Mouse (Mus musculus) myocyte (in vitro differentiated cells): ENCODE measurements at regions not wholly inside any gene's neighbourhood (a gene's known extent, or its start where the extent isn't known, plus 50 kb on each side); places are given as distances from the start of the nearest gene placed in this dataset.

Experiments
- H3K27me3 ChIP-seq: one replicate; pipeline ENCODE4 v1.6.1; 2011; ENCODE audit not compliant: control insufficient read depth, insufficient read depth, insufficient read length
- H3K36me3 ChIP-seq: one replicate; pipeline ENCODE4 v1.6.1; 2011; ENCODE audit not compliant: control insufficient read depth, insufficient read depth
- H3K4me2 ChIP-seq: one replicate; pipeline ENCODE4 v1.6.1; 2011; ENCODE audit warnings: low read depth, control low read depth
- H3K4me3 ChIP-seq: one replicate; pipeline ENCODE4 v1.5.1; 2011; ENCODE audit warnings: mild to moderate bottlenecking, control low read depth, moderate library complexity
- H3K79me2 ChIP-seq: one replicate; pipeline ENCODE4 v1.6.1; 2011; ENCODE audit not compliant: control insufficient read depth, insufficient read depth
- H3ac ChIP-seq: one replicate; pipeline ENCODE4 v1.6.1; 2011; ENCODE audit not compliant: control insufficient read depth, insufficient read length
- CEBPB ChIP-seq: IDR thresholded peaks from 2 replicates; pipeline ENCODE4 v1.6.1; 2011; ENCODE audit warnings: mild to moderate bottlenecking, moderate library complexity; ENCODE audit not compliant: poor library complexity, insufficient read depth, severe bottlenecking
- E2F4 ChIP-seq: IDR thresholded peaks from one replicate; pipeline ENCODE4 v1.6.1; 2011; ENCODE audit warnings: mild to moderate bottlenecking, control low read depth, moderate library complexity; ENCODE audit not compliant: insufficient read depth
- MAX ChIP-seq: IDR thresholded peaks from one replicate; pipeline ENCODE4 v1.6.1; 2011; ENCODE audit warnings: low read depth, mild to moderate bottlenecking, control low read depth
- MYOD1 ChIP-seq, 3 experiments: IDR thresholded peaks; one replicate each; pipeline ENCODE4 v1.6.1; 2011; ENCODE audit warnings: control low read depth in 2 of 3, low read depth in 2 of 3, mild to moderate bottlenecking in 2 of 3, moderate library complexity in 1 of 3; ENCODE audit not compliant: insufficient read length in 2 of 3, control insufficient read depth in 1 of 3
- MYOG ChIP-seq, 3 experiments: IDR thresholded peaks; one replicate each; pipeline ENCODE4 v1.6.1; 2011; ENCODE audit warnings: control low read depth in 2 of 3, low read depth in 2 of 3, mild to moderate bottlenecking in 2 of 3; ENCODE audit not compliant: insufficient read length in 2 of 3, control insufficient read depth in 1 of 3, insufficient read depth in 1 of 3
- POLR2A ChIP-seq: IDR thresholded peaks from one replicate; pipeline ENCODE4 v1.6.1; 2011; ENCODE audit warnings: low read depth, mild to moderate bottlenecking, control low read depth, moderate library complexity; ENCODE audit not compliant: insufficient read length
- POLR2AphosphoS2 ChIP-seq: IDR thresholded peaks from one replicate; pipeline ENCODE4 v1.6.1; 2011; ENCODE audit warnings: low read depth, control low read depth; ENCODE audit not compliant: insufficient read length
- REST ChIP-seq: IDR thresholded peaks from one replicate; pipeline ENCODE4 v1.6.1; 2011; ENCODE audit warnings: mild to moderate bottlenecking, control low read depth, moderate library complexity; ENCODE audit not compliant: insufficient read depth, insufficient read length
- SRF ChIP-seq: IDR thresholded peaks from one replicate; pipeline ENCODE4 v1.6.1; 2011; ENCODE audit warnings: low read depth; ENCODE audit not compliant: control insufficient read depth, insufficient read length
- TCF12 ChIP-seq: IDR thresholded peaks from one replicate; pipeline ENCODE4 v1.6.1; 2011; ENCODE audit warnings: mild to moderate bottlenecking, control low read depth; ENCODE audit not compliant: poor library complexity, insufficient read depth, severe bottlenecking
- TCF3 ChIP-seq: IDR thresholded peaks from one replicate; pipeline ENCODE4 v1.6.1; 2011; ENCODE audit warnings: low read depth, control low read depth; ENCODE audit not compliant: insufficient read length
- USF1 ChIP-seq: IDR thresholded peaks from one replicate; pipeline ENCODE4 v1.6.1; 2011; ENCODE audit warnings: low read depth, mild to moderate bottlenecking, control low read depth, moderate library complexity

DNA sequence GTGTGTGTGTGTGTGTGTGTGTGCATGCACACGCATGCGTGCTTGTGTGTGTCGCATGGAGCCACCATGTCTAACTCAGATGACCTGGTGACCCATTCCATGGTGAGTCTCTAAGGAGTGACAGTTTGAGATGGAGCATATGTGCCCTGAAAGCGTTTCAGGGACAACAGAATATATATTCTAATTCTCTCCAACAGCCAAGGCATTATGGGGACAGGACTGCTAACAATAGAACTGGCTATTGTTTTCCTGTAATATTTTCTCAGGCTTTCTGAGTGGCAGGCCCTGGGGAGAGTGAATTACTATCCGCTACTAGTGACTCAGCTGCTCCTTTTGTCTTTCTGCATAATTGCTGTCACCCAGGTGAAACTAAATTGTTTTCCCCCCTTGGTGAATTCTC is 898.7 kb upstream of the Lcorl start:
- H3K79me2 ChIP-seq, result no peaks in the 10 kb centered on the region
- no peak overlapping the region for H3K4me2 ChIP-seq
- no peaks in the 10 kb centered on the region for H3K36me3 ChIP-seq
- TF ChIP-seq MYOG (IDR thresholded peaks at IDR 0.05; ENCODE audit: control insufficient read depth in 1 of 3, insufficient read depth in 1 of 3, insufficient read length in 2 of 3, low read depth in 2 of 3), result no peak
- no peak for TF ChIP-seq MYOD1 (IDR thresholded peaks at IDR 0.05; ENCODE audit: control insufficient read depth in 1 of 3, insufficient read length in 2 of 3, low read depth in 2 of 3)
- TF ChIP-seq CEBPB, result no peak
- no peak for TF ChIP-seq TCF3
- TF ChIP-seq TCF12, result no peak
- no peak for TF ChIP-seq SRF
- no peak for TF ChIP-seq MAX
- no peak for TF ChIP-seq POLR2A
- no peak for TF ChIP-seq E2F4
- no peak for TF ChIP-seq REST
- H3K4me3 ChIP-seq, result no peak overlapping the region
- no peak overlapping the region for H3ac ChIP-seq
- no peaks in the 10 kb centered on the region for H3K27me3 ChIP-seq

DNA sequence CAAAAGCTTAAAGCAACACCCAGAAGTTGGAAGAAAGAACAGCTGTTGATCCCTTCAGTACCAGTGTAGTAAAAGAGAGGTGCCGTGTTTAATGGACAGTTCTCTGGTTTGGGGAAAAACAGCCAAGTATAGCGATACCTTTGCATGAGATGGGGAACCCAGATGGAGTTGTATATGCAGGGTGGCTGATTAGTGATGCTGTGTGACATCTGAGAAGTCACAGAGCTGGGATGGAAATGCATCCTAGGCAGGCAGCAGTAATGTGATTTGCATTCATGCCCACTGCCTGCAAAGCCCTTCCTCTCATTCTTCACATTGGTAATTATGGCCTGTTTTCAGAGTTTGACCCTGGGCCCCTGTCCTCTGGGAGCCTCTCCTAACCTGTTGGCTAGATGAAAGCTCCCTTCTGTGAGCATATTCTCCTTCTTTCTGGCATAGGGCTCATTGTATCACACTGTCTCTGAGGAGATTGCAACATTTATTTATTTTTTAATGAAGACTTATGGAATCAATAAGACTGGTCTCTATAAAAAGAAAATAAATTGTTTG is 882.7 kb upstream of the Lcorl start:
- H3K4me2 ChIP-seq, result no peak overlapping the region
- H3K36me3 ChIP-seq, result no peaks in the 10 kb centered on the region
- H3ac ChIP-seq, result no peak overlapping the region
- no peaks in the 10 kb centered on the region for H3K79me2 ChIP-seq
- no peaks in the 10 kb centered on the region for H3K27me3 ChIP-seq
- TF ChIP-seq POLR2AphosphoS2, result no peak
- TF ChIP-seq TCF12, result no peak
- no peak for TF ChIP-seq MYOD1 (IDR thresholded peaks at IDR 0.05; ENCODE audit: control insufficient read depth in 1 of 3, insufficient read length in 2 of 3, low read depth in 2 of 3)
- TF ChIP-seq USF1, result no peak
- TF ChIP-seq E2F4, result no peak
- no peak for TF ChIP-seq MYOG (IDR thresholded peaks at IDR 0.05; ENCODE audit: control insufficient read depth in 1 of 3, insufficient read depth in 1 of 3, insufficient read length in 2 of 3, low read depth in 2 of 3)
- no peak for TF ChIP-seq SRF
- no peak for TF ChIP-seq MAX
- no peak for TF ChIP-seq POLR2A
- no peak for TF ChIP-seq CEBPB
- H3K4me3 ChIP-seq, result no peak overlapping the region

DNA sequence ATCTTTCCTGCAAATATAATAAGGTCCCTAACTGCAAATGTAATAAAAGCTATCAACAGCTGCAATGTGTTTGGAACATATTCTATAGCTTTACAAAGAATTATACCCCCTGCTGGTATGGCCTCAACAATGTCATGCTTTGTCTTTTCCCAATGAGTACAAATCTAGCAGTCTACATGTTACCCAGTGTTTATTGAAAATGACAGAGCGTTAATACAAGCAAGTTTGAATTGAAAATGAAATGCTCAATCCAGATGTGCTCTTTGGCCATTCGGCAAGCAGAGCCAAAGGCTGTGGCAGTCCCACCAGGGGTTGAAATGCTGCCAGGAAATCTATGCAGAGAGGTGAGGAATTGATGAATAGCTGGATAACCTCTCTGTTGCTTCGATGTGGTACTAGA is 875.1 kb upstream of the Lcorl start:
- H3K4me2 ChIP-seq, result no peak overlapping the region
- no peaks in the 10 kb centered on the region for H3K27me3 ChIP-seq
- H3K79me2 ChIP-seq, result no peaks in the 10 kb centered on the region
- no peaks in the 10 kb centered on the region for H3K36me3 ChIP-seq
- H3K4me3 ChIP-seq, result no peak overlapping the region
- H3ac ChIP-seq, result no peak overlapping the region
- no peak for TF ChIP-seq REST
- no peak for TF ChIP-seq MYOD1 (IDR thresholded peaks at IDR 0.05; ENCODE audit: control insufficient read depth in 1 of 3, insufficient read length in 2 of 3, low read depth in 2 of 3)
- no peak for TF ChIP-seq POLR2AphosphoS2
- no peak for TF ChIP-seq TCF3
- no peak for TF ChIP-seq SRF
- no peak for TF ChIP-seq MYOG (IDR thresholded peaks at IDR 0.05; ENCODE audit: control insufficient read depth in 1 of 3, insufficient read depth in 1 of 3, insufficient read length in 2 of 3, low read depth in 2 of 3)
- no peak for TF ChIP-seq E2F4
- no peak for TF ChIP-seq CEBPB
- no peak for TF ChIP-seq USF1
- no peak for TF ChIP-seq POLR2A

DNA sequence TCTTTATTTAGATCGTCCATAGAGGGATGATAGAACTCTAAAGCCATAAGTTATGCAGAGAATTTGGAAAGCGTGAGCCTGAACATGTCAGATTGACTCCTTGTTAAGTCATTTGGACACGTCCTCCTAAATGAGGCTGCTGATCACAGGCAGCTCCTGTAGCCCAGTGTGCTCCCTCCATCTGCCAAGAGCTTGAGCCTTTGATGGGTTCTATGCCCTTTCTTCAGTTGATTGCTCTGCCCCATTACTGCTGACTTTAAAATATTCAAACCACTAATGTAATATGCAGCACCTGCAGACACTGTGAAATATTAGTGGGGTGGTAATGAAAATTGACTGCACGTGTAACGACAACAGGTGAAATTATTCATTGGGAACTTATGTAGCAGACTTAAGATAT is 874.6 kb upstream of the Lcorl start:
- no peak for TF ChIP-seq SRF
- TF ChIP-seq REST, result no peak
- no peak for TF ChIP-seq USF1
- TF ChIP-seq POLR2A, result no peak
- no peak for TF ChIP-seq MAX
- no peak for TF ChIP-seq POLR2AphosphoS2
- no peak for TF ChIP-seq TCF12
- TF ChIP-seq CEBPB, result no peak
- TF ChIP-seq E2F4, result no peak
- H3ac ChIP-seq, result no peak overlapping the region
- no peaks in the 10 kb centered on the region for H3K27me3 ChIP-seq
- H3K79me2 ChIP-seq, result no peaks in the 10 kb centered on the region
- no peak overlapping the region for H3K4me2 ChIP-seq
- H3K4me3 ChIP-seq, result no peak overlapping the region
- no peaks in the 10 kb centered on the region for H3K36me3 ChIP-seq

DNA sequence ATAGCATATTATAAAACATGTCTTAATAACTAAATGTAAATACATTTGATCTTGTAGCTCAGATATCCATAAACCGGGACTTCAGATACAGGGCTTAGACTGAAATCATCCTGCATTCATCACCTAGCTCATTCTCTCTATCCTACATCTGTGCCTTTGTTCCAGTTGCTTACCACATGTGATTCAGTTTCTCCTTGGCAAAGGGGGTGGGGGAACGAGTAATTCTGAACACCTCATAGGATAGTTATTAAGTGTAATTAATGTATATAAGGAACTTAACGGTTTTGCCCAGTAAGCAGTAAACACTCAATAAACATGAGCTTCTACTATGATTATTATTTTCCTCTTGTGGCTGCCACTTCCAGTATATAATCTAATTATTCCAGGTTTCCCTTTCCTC is 873.9 kb upstream of the Lcorl start:
- Histone ChIP-seq H3K79me2 (no peaks in the 10 kb centered on the region), H3K36me3 (no peaks in the 10 kb centered on the region), H3K4me3 (no peak overlapping the region), H3ac (no peak overlapping the region), H3K4me2 (no peak overlapping the region), H3K27me3 (no peaks in the 10 kb centered on the region)
- TF ChIP-seq E2F4 (no peak), MYOG (IDR thresholded peaks at IDR 0.05; ENCODE audit: control insufficient read depth in 1 of 3, insufficient read depth in 1 of 3, insufficient read length in 2 of 3, low read depth in 2 of 3) (no peak), SRF (no peak), MAX (no peak), TCF12 (no peak), CEBPB (no peak), REST (no peak), POLR2A (no peak), MYOD1 (IDR thresholded peaks at IDR 0.05; ENCODE audit: control insufficient read depth in 1 of 3, insufficient read length in 2 of 3, low read depth in 2 of 3) (no peak), POLR2AphosphoS2 (no peak), TCF3 (no peak), USF1 (no peak)
